Mouse (Mus musculus) brain, embryonic 14.5 days (tissue): ENCODE measurements around the gene Adamts1. TPM values are rescaled to one million over a fixed set of nuclear protein-coding genes. Genes with fewer than 3 reads are reported as not detected.

Experiments
- DNase-seq: peaks from one replicate; pipeline ENCODE4 v3.0.0-alpha.2; 2011; ENCODE audit warnings: low read depth
- CTCF ChIP-seq: fragments of 200-500 bp; IDR thresholded peaks from 2 replicates; pipeline ENCODE4 v1.5.1; 2012; ENCODE audit warnings: inconsistent platforms, mild to moderate bottlenecking, moderate library complexity, borderline replicate concordance; ENCODE audit not compliant: insufficient read depth, insufficient read length; ENCODE audit errors: extremely low read depth
- POLR2A ChIP-seq: fragments of 200-500 bp; IDR thresholded peaks from 2 replicates; pipeline ENCODE4 v1.6.1; 2012; ENCODE audit warnings: mild to moderate bottlenecking, inconsistent platforms, borderline replicate concordance; ENCODE audit not compliant: poor library complexity, insufficient read depth, insufficient read length, severe bottlenecking; ENCODE audit errors: extremely low read depth
- polyA plus RNA-seq: library from polyadenylated mRNA; depleted of rRNA; stranded (reverse); fragments of >200 nt; gene quantifications from 2 replicates; pipeline ENCODE4 v1.2.3, GENCODE M21; 2012

Adamts1 gene
- polyA plus RNA-seq, 1 experiment, result 9.7 TPM

- TF ChIP-seq POLR2A (no peak), CTCF (peak; percentile 45)
- DNase-seq, result peak; percentile 89
Measured at GRCm38 (mm10) chr16:85801252-85801651, 1.7 kb downstream of the Adamts1 start.

DNA sequence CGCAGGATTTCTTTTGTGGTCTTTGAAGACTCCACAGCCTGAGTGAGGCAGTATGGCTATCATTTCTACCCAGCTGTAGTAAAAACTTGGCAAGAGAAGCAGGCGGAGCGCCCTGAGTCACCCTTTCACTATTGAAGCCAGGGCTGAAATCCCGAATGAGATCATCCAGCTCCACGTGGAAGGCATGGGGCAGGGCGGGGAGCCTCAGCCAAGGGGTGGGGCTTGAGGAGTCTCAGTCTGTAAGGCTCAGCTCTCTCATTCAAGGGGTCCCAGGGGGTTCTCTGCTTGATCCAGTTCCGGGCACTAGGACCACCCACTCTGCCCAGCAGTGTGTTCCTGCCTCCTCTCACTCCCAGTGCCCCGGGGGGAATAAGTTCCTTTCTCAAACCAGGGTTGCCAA lies 2.2 kb downstream of the Adamts1 start:
- TF ChIP-seq CTCF (no peak), POLR2A (no peak)
- DNase-seq, result peak; percentile 94

DNA sequence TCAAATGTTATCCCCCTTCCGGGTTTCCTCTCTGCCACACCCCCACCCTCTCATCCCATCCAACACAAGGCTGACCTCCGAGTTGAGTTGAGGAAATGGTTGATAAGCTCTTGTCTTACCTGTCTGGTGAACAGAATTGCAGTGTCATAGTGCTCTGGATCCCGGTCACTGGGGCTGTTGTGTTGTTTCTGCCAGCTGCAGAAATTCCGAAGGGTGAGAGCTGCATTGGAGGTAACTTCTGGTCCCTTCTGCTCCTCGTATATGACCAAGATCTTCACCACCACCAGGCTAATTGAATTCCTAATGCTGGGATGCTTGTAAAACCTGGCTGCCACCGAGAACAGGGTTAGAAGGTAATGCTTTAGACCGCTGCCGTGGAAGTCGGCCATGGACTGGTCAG lies 2.9 kb downstream of the Adamts1 start:
- no peak for DNase-seq
- TF ChIP-seq CTCF (no peak), POLR2A (no peak)

- no peak for DNase-seq
- TF ChIP-seq CTCF (no peak), POLR2A (no peak)
Measured at GRCm38 (mm10) chr16:85798334-85798733, 4.6 kb downstream of the Adamts1 start.

DNA sequence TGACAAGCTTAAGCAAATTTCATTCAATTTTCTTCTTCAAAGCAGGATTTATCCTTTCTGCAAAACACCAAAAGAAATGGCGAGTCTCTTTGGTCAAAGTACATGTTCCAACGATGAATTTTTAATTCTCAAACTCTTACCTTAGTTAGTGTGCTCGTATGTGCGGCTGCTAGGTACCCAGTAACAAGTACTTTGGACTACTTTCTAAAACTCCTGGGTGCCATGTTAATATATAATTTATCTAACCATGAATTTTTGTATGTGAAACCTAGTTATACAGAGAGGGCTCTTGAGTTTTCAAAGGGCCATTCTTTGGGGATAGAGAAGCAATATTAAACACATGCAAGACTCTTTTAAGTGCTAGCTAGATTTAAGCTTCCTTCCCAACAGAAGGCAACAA lies 5.8 kb downstream of the Adamts1 start:
- DNase-seq, result no peak
- no peak for TF ChIP-seq POLR2A
- TF ChIP-seq CTCF, result no peak

- TF ChIP-seq CTCF (no peak), POLR2A (no peak)
- DNase-seq, result no peak
Measured at GRCm38 (mm10) chr16:85795731-85796130, 7.2 kb downstream of the Adamts1 start.

GRCm38 (mm10) chr16:85793166-85793830 lies 9.6 kb downstream of the Adamts1 start:
- TF ChIP-seq POLR2A (no peak), CTCF (no peak)
- DNase-seq, result no peak

- no peak for TF ChIP-seq POLR2A
- no peak for TF ChIP-seq CTCF
- no peak for DNase-seq
Measured at GRCm38 (mm10) chr16:85781076-85781475, 21.8 kb downstream of the Adamts1 start.

DNA sequence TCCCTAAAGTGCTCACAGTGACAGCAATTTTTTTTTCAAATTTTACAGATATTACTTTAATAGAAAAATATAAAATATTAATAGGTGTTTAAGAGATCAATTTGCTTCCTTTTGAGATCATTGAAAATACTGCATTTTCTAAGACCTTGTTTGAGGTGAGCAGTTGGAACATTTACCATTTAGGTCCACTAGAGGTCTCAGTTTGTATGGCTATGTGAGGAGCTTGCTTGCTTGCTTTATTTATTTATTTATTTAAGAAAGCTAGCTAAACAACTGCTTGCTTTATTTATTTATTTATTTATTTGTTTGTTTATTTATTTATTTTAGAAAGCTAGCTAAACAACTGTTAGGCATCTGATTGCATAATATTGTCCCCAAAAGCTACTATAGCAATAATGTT lies 23.1 kb downstream of the Adamts1 start:
- peak; percentile 80 for DNase-seq
- no peak for TF ChIP-seq POLR2A
- TF ChIP-seq CTCF, result peak; percentile 31; the same call in 1 of the 2 replicates

GRCm38 (mm10) chr16:85772272-85772671 lies 30.6 kb downstream of the Adamts1 start:
- DNase-seq, result no peak
- TF ChIP-seq POLR2A (no peak), CTCF (no peak)

- DNase-seq, result peak; percentile 7
- TF ChIP-seq POLR2A (no peak), CTCF (no peak)
Measured at GRCm38 (mm10) chr16:85767341-85767740, 35.6 kb downstream of the Adamts1 start.

- no peak for DNase-seq
- no peak for TF ChIP-seq CTCF
- no peak for TF ChIP-seq POLR2A
Measured at GRCm38 (mm10) chr16:85765697-85766096, 37.2 kb downstream of the Adamts1 start.

GRCm38 (mm10) chr16:85765167-85765566 lies 37.7 kb downstream of the Adamts1 start:
- DNase-seq, result peak; percentile 74
- TF ChIP-seq CTCF (no peak), POLR2A (no peak)

DNA sequence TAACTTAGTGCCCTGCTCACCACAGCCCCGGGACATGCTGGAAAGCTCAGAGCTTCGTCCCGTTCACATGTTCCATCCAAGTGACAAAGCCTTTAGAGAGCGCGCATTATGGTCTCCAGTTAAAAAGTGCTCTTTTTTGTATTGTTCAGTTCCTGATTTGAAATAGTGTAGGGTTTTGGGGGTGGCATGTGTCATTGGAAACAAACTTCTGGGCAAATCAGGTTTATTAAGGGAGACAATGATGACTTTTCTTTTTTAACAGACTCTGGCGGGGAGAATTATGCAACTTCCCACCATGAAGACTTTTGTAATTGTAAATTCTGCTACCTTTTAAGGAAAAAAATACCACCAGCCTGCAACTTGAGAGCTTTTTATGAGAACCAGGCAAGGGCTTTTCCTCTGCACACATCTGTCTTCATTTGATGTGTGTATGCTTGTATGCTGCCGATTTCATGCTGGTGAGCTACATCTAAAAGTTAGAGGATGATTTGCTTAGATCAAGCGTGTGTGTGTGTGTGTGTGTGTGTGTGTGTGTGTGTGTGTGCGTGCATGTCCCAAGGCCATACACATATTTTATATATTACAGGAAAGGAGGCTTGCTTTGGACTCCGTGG lies 40.8 kb downstream of the Adamts1 start:
- no peak for DNase-seq
- TF ChIP-seq POLR2A (no peak), CTCF (no peak)
